Mouse (Mus musculus) hindbrain, embryonic 10.5 days (tissue): ENCODE measurements around the gene Olfr71. TPM values are rescaled to one million over a fixed set of nuclear protein-coding genes. Genes with fewer than 3 reads are reported as not detected.
A peak's percentile ranks its signal among the peaks of the same experiment; 100 is the strongest.

Source experiments
- DNase-seq: peaks from one replicate; pipeline ENCODE4 v3.0.0-alpha.2; 2017; ENCODE audit warnings: low spot score
- H3K27ac ChIP-seq: fragments of 300-500 bp; sonication (generic); 2 replicates; pipeline ENCODE4 v1.5.1; 2016; ENCODE audit warnings: mild to moderate bottlenecking, moderate library complexity
- H3K27me3 ChIP-seq: fragments of 300-500 bp; sonication (generic); 2 replicates; pipeline ENCODE4 v1.6.1; 2016; ENCODE audit warnings: mild to moderate bottlenecking; ENCODE audit not compliant: poor library complexity, insufficient read depth, severe bottlenecking
- H3K36me3 ChIP-seq: fragments of 300-500 bp; sonication (generic); 2 replicates; pipeline ENCODE4 v1.6.1; 2016; ENCODE audit warnings: mild to moderate bottlenecking, moderate library complexity
- H3K4me1 ChIP-seq: fragments of 300-500 bp; sonication (generic); replicated peaks from 2 replicates; pipeline ENCODE4 v1.6.1; 2016; ENCODE audit warnings: mild to moderate bottlenecking
- H3K4me3 ChIP-seq: fragments of 300-500 bp; sonication (generic); 2 replicates; pipeline ENCODE4 v1.5.1; 2016; ENCODE audit warnings: mild to moderate bottlenecking, moderate library complexity
- H3K9me3 ChIP-seq: fragments of 300-500 bp; sonication (generic); 2 replicates; pipeline ENCODE4 v1.6.1; 2016; ENCODE audit warnings: mild to moderate bottlenecking, moderate library complexity
- WGBS: fragments of 180-500 bp; shearing (Covaris S2); methylation state at CpG from one replicate; pipeline ENCODE4 v1.1.7; 2016; 5-methylcytosine and 5-hydroxymethylcytosine counted together
- polyA plus RNA-seq: library from polyadenylated mRNA; unstranded; fragments of >200 nt; fragmentation: Nextera tagmentation; extraction: Ambion mirVana; gene quantifications from 2 replicates; pipeline ENCODE4 v1.2.1, GENCODE M21; 2016

The Olfr71 gene
- polyA plus RNA-seq, 1 experiment from 2014 or later, result not detected

DNA sequence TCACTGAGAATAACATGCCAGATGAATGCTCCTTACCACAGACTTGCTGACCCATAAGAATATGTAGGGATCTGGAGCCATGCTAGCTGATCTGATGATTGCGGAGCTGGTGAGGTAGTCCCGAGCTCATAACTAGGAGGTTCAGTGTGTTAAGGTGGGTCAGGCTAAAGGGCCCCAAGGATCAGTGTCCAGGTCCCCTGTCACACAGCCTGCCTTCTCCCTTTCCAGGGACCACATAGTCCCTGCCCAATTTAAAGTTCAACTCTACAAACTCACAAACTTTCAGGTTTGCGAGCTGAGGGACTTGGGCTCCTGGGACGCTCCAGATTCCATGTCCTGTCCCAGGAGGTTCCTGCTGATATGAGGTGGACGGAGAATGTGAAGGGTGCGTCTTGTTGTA lies 9.3 kb downstream of the Olfr71 start, which contains the start of gene Olfr70:
Olfr70 (minus strand) TSS at position 101 of the 400 bp plus-strand sequence.
- Histone ChIP-seq H3K9me3 (no peaks in the 10 kb centered on the region), H3K27me3 (no peaks in the 10 kb centered on the region), H3K36me3 (no peaks in the 10 kb centered on the region), H3K4me3 (no peak within 1 kb of the TSS), H3K27ac (no peak within 1 kb of the TSS), H3K4me1 (peaks cover 3% of the 10 kb centered on the region; the same call in 1 of the 2 replicates)
- WGBS, result 90% methylated on average over 6 of the region's 6 CpGs
- no peak for DNase-seq

DNA sequence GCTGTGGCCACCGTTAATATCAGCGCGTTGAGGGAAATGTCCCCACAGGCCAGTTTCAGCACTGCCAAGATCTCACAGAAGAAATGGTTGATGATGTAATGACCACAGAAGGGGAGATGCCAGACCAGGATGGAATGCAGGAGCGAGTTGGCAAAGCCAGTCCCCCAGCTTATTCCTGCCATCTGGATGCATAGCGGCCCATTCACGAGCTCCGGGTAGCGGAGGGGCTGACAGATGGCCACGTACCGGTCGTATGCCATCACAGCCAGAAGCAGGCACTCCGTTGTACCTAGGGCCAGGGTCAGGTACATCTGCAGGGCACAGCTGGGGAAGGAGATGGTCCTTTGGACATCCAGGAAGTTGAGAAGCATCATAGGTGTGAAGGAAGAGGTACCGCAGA lies 13.5 kb downstream of the Olfr71 start:
- Histone ChIP-seq H3K27ac (no peak overlapping the region), H3K27me3 (no peaks in the 10 kb centered on the region), H3K4me1 (peaks cover 5% of the 10 kb centered on the region; the same call in 1 of the 2 replicates), H3K4me3 (no peak overlapping the region), H3K9me3 (no peaks in the 10 kb centered on the region), H3K36me3 (no peaks in the 10 kb centered on the region)
- 93% methylated on average over 13 of the region's 13 CpGs for WGBS
- no peak for DNase-seq

DNA sequence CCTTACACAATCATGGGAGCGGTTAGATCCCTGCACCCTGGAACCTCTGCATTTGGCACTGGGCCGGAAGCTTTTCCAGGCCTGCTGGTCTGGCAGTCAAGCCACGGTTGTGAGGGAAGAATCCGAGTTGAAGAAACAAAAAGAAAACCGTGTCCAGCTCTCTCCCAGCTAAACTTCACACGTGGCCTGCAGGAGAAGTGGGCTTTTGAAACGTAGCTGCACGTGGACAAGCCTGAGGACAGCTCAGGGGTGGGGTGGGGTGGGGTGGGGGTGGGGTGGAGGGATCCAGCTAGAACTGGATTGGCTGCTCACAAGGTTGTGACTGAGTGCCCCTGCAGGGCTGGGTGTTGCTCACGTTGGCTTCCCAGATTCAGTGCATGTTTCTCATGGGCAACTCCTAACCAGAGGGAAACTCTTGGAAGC lies 14.8 kb downstream of the Olfr71 start:
- Histone ChIP-seq H3K9me3 (no peaks in the 10 kb centered on the region), H3K4me3 (no peak overlapping the region), H3K27ac (no peak overlapping the region), H3K36me3 (peaks cover under 1% of the 10 kb centered on the region; the same call in 1 of the 2 replicates), H3K4me1 (peaks cover 5% of the 10 kb centered on the region; the same call in 1 of the 2 replicates), H3K27me3 (no peaks in the 10 kb centered on the region)
- DNase-seq, result no peak
- 43% methylated on average over 9 of the region's 9 CpGs for WGBS

DNA sequence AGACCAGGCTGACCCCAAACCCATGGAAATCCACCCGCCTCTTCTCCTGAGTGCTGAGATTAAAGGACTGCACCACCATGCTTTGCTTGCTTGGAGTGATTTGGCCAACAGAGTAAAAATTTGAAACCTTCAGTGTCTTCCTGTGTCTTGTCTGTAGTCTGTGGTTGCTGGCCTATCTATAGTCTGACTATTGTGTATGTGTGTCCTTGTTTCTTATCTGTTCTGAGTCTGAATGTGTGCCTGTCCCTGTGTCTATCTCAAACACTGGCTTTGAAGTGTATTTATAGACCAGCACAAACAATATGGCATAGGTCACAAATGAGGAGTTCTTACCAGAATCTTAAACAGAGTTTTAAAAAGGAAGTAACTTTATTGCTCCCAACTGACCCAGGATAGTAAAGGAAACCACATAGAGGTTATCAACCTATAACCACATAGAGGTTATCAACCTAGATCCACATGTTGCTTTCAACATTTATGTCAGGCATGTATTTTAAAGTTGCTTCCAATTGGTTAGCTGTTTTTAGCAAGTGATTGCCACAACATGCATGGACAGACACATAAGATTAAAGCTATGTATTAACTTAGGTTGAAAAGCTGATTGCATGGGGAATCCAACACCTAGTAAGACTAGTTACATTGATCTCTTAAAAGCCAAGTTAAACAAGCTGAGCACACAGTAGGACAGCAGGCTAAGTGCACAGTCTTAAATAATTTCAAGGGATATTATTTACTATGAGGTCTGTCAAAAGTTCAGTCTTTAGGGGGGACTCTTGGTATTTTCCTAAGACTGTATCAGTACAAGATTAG lies 15.4 kb downstream of the Olfr71 start:
- Histone ChIP-seq H3K4me3 (no peak overlapping the region), H3K27me3 (no peaks in the 10 kb centered on the region), H3K4me1 (peaks cover 5% of the 10 kb centered on the region; the same call in 1 of the 2 replicates), H3K27ac (no peak overlapping the region), H3K9me3 (no peaks in the 10 kb centered on the region), H3K36me3 (peaks cover 6% of the 10 kb centered on the region)
- 84% methylated on average over 1 of the region's 1 CpGs for WGBS
- DNase-seq, result no peak

DNA sequence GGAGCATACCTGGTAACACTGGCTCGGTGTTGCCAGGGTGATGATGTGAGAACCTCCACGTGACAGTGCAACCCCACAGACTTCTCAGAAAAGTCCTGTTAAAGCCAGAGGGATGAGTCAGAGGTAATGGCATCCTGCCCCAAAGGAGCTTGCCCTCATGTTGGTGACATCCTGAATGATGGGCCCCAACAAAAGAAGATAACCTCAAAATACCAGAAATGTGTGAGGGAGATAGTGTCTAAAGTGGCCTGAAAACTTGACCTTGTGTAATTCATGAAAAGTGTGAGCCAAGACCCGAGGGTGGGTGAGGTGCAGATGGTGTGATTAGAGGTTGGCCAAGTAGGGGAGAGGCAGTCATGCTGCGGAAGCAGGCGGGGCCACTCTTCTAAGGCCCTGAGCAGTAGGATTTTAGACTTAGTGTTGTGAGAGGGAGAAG lies 16.2 kb downstream of the Olfr71 start:
- no peak overlapping the region for H3K4me3 ChIP-seq
- no peak overlapping the region for H3K27ac ChIP-seq
- no peaks in the 10 kb centered on the region for H3K9me3 ChIP-seq
- WGBS, result 83% methylated on average over 5 of the region's 5 CpGs
- DNase-seq, result no peak
- no peaks in the 10 kb centered on the region for H3K27me3 ChIP-seq
- peaks cover 5% of the 10 kb centered on the region; the same call in 1 of the 2 replicates for H3K4me1 ChIP-seq
- peaks cover 14% of the 10 kb centered on the region for H3K36me3 ChIP-seq

DNA sequence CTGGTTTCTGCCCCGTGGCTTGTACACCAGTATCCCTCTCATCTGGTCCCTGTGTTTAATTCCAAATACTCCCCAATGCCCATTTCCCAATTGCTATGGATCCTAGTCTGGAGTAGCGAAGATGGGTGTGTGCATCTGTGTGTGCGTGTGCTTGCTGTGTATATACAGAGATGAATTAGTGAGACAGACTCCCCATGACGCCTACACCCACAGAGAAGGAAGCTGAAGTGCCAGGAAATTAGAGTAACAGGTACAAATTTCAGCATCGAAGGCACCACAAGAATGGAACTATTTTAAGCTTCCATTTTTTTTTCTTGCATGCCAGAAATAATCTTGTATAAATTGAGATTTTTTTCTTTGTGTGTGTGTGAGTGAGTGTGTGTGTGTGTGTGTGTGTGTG lies 19.0 kb downstream of the Olfr71 start:
- Histone ChIP-seq H3K36me3 (peaks cover 33% of the 10 kb centered on the region), H3K27ac (no peak overlapping the region), H3K9me3 (no peaks in the 10 kb centered on the region), H3K4me3 (no peak overlapping the region), H3K27me3 (no peaks in the 10 kb centered on the region), H3K4me1 (peaks cover 5% of the 10 kb centered on the region; the same call in 1 of the 2 replicates)
- WGBS, result 83% methylated on average over 5 of the region's 5 CpGs
- no peak for DNase-seq

DNA sequence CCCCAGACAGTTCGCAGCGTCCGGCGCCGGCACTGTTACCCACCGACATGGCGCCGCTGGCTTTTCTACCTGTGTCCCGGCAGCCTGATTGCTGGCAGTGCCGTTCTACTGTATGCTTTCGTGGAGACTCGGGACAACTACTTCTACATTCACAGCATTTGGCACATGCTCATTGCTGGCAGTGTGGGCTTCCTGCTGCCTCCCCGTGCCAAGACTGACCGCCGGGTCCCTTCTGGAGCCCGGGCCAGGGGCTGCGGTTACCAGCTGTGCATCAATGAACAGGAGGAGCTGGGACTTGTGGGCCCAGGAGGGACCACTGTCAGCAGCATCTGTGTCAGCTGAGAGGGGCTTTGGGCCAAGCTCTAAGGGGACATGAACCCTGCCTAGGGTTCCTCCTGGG lies 20.0 kb downstream of the Olfr71 start:
- Histone ChIP-seq H3K9me3 (no peaks in the 10 kb centered on the region), H3K27me3 (no peaks in the 10 kb centered on the region), H3K27ac (no peak overlapping the region), H3K4me1 (no peaks in the 10 kb centered on the region), H3K36me3 (peaks cover 43% of the 10 kb centered on the region), H3K4me3 (no peak overlapping the region)
- DNase-seq, result no peak
- WGBS, result 96% methylated on average over 17 of the region's 17 CpGs

DNA sequence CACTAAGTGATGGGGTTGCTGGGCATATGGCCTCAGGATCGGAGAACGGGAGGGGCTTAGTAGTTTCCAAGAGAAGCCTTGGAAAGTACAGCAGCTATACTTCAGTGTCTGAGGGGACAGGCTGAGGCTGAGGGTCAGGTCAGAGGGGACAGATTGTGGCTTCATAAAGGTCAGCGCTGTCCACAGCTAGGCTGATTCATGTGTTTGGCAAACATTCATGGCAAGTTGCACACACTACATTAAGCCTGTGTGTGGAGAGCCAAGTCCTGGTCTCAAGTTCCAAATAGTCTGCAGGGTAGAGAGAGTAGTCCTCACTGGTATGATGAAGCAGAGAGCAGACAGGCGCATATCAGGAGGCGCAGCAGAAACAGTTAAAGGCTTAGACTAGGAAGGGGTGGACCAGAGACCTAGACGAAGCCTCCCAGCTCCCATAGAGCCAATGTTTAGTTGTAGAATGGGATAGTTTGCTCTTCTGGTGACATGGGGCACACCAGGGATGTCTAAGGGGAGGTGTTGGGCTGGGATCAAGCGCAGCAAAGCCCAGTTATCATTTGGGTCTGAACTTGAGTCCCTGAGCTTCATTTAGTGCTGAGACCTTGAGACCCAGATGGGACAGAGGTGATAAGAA lies 30.5 kb downstream of the Olfr71 start:
- 89% methylated on average over 7 of the region's 7 CpGs for WGBS
- no peak overlapping the region for H3K27ac ChIP-seq
- H3K9me3 ChIP-seq, result no peaks in the 10 kb centered on the region
- H3K36me3 ChIP-seq, result peaks cover 62% of the 10 kb centered on the region
- H3K4me3 ChIP-seq, result no peak overlapping the region
- no peaks in the 10 kb centered on the region for H3K27me3 ChIP-seq
- H3K4me1 ChIP-seq, result 0 out of 2 replicates have a peak, but pooled peaks cover under 1% of the 10 kb centered on the region
- DNase-seq, result no peak

DNA sequence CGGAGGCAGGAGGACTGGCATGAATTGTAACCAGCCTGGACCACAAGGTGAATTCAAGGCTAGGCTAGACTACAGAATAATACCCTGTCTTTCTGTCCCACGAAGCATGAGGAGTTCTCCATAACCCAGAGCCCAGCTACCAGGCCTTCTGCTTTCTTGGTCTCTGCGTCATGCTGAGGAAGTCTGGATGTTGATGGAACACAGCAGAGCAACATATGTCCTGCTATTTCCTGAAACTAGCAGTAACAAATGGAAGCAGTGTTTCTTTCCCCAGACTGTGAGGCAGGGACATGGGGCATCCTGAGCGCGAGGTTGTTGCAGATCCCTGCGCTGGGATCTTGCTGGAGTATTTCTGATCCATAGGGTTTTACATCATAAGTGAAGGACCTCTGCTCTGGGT lies 31.5 kb downstream of the Olfr71 start:
- Histone ChIP-seq H3K27me3 (no peaks in the 10 kb centered on the region), H3K9me3 (no peaks in the 10 kb centered on the region), H3K36me3 (peaks cover 67% of the 10 kb centered on the region), H3K4me3 (no peak overlapping the region), H3K4me1 (0 out of 2 replicates have a peak, but pooled peaks cover 4% of the 10 kb centered on the region), H3K27ac (no peak overlapping the region)
- DNase-seq, result no peak
- WGBS, result 90% methylated on average over 6 of the region's 6 CpGs

DNA sequence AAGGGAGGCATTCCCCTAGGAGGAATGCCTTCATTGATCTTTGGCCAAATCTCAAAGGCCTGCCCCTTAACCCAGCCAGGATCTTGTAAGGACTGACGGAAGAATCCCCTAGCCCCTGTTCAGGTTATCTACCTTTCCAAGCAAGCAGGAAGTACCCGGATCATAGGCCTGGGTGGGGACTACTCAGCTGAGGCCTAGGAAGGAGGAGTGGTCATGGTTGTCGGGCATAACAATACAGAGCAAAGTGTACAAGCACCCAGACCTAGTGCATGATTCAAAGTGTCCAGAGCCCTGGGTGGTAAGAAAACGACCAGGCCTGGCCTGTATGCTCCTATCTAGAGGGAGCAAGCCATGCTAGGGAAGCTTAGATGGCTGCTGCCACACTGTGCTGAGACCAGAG lies 34.4 kb downstream of the Olfr71 start:
- Histone ChIP-seq H3K27ac (no peak overlapping the region), H3K27me3 (peaks cover 8% of the 10 kb centered on the region; the same call in 1 of the 2 replicates), H3K4me3 (no peak overlapping the region), H3K9me3 (no peaks in the 10 kb centered on the region), H3K4me1 (peaks cover 28% of the 10 kb centered on the region), H3K36me3 (peaks cover 46% of the 10 kb centered on the region)
- 82% methylated on average over 4 of the region's 4 CpGs for WGBS
- DNase-seq, result no peak

DNA sequence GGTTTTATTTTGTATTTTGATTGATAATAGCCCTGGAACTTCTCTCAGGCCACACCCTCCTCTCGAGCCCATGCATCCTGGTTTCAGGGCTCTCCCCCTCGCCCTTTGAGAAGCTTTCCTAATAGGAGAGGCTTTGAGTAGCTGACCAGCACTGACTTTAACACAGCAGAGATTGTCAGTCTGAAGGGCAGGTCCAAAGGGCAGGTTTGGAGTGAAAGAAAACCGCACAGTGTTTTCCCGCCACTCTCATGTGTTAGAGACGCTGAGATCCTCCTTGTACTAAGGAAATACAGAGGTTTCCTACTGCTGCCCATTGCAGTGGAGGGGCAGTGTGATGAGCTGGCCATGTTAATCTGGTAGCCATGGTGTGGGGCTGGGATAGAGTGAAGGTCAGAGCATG lies 35.1 kb downstream of the Olfr71 start:
- no peak overlapping the region for H3K27ac ChIP-seq
- H3K4me3 ChIP-seq, result no peak overlapping the region
- no peaks in the 10 kb centered on the region for H3K9me3 ChIP-seq
- WGBS, result 68% methylated on average over 5 of the region's 5 CpGs
- H3K27me3 ChIP-seq, result peaks cover 14% of the 10 kb centered on the region; the same call in 1 of the 2 replicates
- DNase-seq, result no peak
- peaks cover 40% of the 10 kb centered on the region for H3K36me3 ChIP-seq
- peaks cover 34% of the 10 kb centered on the region for H3K4me1 ChIP-seq

DNA sequence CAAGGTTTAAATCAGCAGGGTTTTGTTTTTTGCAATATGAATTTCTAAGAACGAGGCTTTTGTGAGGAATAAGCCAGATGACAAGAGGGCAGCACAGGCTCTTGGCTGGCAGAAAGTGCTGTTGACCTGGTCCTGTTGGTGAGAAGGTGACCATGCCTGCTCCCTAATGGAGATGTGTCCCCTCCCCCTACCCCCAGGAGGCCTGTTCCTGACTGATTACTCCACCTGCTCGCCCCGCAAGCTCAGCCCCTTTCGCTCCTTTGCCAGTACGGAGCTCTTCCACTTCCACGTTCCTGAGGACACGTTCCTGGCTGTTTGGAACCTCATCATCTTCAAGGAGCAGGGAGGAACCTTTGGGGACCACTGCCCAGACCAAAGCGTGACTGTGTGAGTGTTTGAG lies 36.4 kb downstream of the Olfr71 start:
- no peak overlapping the region for H3K27ac ChIP-seq
- no peak overlapping the region for H3K4me3 ChIP-seq
- H3K36me3 ChIP-seq, result peaks cover 38% of the 10 kb centered on the region
- H3K9me3 ChIP-seq, result no peaks in the 10 kb centered on the region
- 80% methylated on average over 8 of the region's 8 CpGs for WGBS
- H3K4me1 ChIP-seq, result peaks cover 46% of the 10 kb centered on the region
- no peak for DNase-seq
- H3K27me3 ChIP-seq, result peaks cover 16% of the 10 kb centered on the region; the same call in 1 of the 2 replicates

DNA sequence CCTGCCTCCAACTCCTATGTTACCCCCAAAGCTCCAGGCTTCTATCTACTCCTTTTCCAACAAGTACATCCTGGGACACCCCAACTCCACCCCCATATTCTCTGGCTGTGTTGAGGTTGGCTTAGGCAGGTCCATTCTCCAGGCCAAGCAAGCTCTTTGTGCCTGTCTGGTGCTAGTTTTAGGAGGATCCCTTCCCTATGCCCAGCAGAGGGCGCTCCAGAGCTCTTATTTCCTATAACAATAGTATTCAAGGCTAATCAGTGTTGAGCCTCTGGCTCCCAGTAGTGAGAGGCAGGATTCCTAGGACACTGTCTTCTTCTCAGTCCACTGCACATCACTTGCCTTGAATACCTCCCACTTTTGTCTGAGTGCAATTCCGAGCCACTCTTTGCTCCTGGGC lies 38.0 kb downstream of the Olfr71 start:
- DNase-seq, result peak; percentile 91
- H3K27ac ChIP-seq, result no peak overlapping the region
- H3K4me3 ChIP-seq, result no peak overlapping the region
- 4% methylated on average over 2 of the region's 2 CpGs for WGBS
- H3K4me1 ChIP-seq, result peaks cover 52% of the 10 kb centered on the region
- peaks cover 32% of the 10 kb centered on the region for H3K27me3 ChIP-seq
- no peaks in the 10 kb centered on the region for H3K9me3 ChIP-seq
- peaks cover 28% of the 10 kb centered on the region for H3K36me3 ChIP-seq
